Mouse (Mus musculus) adrenal gland, adult 18-20 months (tissue): ENCODE results near the gene G6pc. TPM values are rescaled to one million over a fixed set of nuclear protein-coding genes. Genes with fewer than 3 reads are reported as not detected.
A peak's percentile ranks its signal among the peaks of the same experiment; 100 is the strongest.
"Not testable (repeated sequence)": the region's sequence is repeated elsewhere in the genome, so short reads cannot be mapped to it uniquely, and the experiment has no call there.

ENCODE experiments used
- DNase-seq, 2 experiments: peaks; one replicate each; pipeline ENCODE4 v3.0.0; 2021 to 2022; ENCODE audit warnings: low spot score in 2 of 2
- long read RNA-seq, 2 experiments: library from polyadenylated mRNA; stranded (forward); transcript quantifications; one replicate each; pipeline ENCODE4 v2.0.0; 2021
- total RNA-seq, 2 experiments: library from RNA; stranded (reverse); gene quantifications; 1 replicate in 1 of 2; 2 replicates in 1 of 2; pipeline ENCODE4 v1.2.3; 2021

Gene G6pc
- 10 to 100 TPM; 13.0 to 27.5 TPM for total RNA-seq
- long read RNA-seq, experiment 1, transcript G6pc-201 (5 exons, 2,414 nt) = major isoform, 20 of 20 reads
- long read RNA-seq, experiment 1, partial matches to known transcripts = 0 of 20 reads
- long read RNA-seq, experiment 1, other reads (novel, unspliced or antisense) = 0 of 20 reads
- long read RNA-seq, experiment 2, transcript G6pc-201 (5 exons, 2,414 nt) = major isoform, 6 of 7 reads
- long read RNA-seq, experiment 2, partial matches to known transcripts = 0 of 7 reads
- long read RNA-seq, experiment 2, other reads (novel, unspliced or antisense) = 1 of 7 reads

- DNase-seq = no peak
Observed at GRCm38 (mm10) chr11:101367326-101367935, at the start of gene G6pc. Gene G6pc (plus strand): TSS chr11:101367561.

GRCm38 (mm10) chr11:101323609-101324008, 43.8 kb upstream of the G6pc start:
- DNase-seq = peak; percentile 50 to 71

GRCm38 (mm10) chr11:101324763-101325162, 42.6 kb upstream of the G6pc start, which contains the start of gene Aoc2:
Gene Aoc2 (plus strand): TSS chr11:101325063.
- DNase-seq = no peak

GRCm38 (mm10) chr11:101325201-101325600, 42.2 kb upstream of the G6pc start:
- DNase-seq = not testable (repeated sequence)

GRCm38 (mm10) chr11:101326147-101326546, 41.2 kb upstream of the G6pc start:
- no peak for DNase-seq

GRCm38 (mm10) chr11:101327311-101327710, 40.0 kb upstream of the G6pc start:
- DNase-seq = no peak

- no peak for DNase-seq
Observed at GRCm38 (mm10) chr11:101328941-101329635, 38.3 kb upstream of the G6pc start.

- DNase-seq = no peak
Observed at GRCm38 (mm10) chr11:101330371-101330924, 36.9 kb upstream of the G6pc start, which contains the start of gene Aoc3. Gene Aoc3 (plus strand): TSS chr11:101330605.

GRCm38 (mm10) chr11:101330961-101331360, 36.4 kb upstream of the G6pc start:
- DNase-seq = not testable (repeated sequence)

- no peak for DNase-seq
Observed at GRCm38 (mm10) chr11:101332537-101332936, 34.8 kb upstream of the G6pc start.

GRCm38 (mm10) chr11:101334023-101334422, 33.3 kb upstream of the G6pc start:
- no peak for DNase-seq

- DNase-seq = no peak
Observed at GRCm38 (mm10) chr11:101334516-101334915, 32.8 kb upstream of the G6pc start.

GRCm38 (mm10) chr11:101335685-101336084, 31.7 kb upstream of the G6pc start:
- no peak for DNase-seq

- no peak for DNase-seq
Observed at GRCm38 (mm10) chr11:101338123-101338760, 29.1 kb upstream of the G6pc start.

- no peak for DNase-seq
Observed at GRCm38 (mm10) chr11:101347083-101347775, 20.1 kb upstream of the G6pc start.

- DNase-seq = no peak
Observed at GRCm38 (mm10) chr11:101348774-101349173, 18.6 kb upstream of the G6pc start.

- DNase-seq = no peak
Observed at GRCm38 (mm10) chr11:101349216-101349615, 18.1 kb upstream of the G6pc start.

GRCm38 (mm10) chr11:101351100-101351720, 16.2 kb upstream of the G6pc start:
- no peak for DNase-seq

GRCm38 (mm10) chr11:101351721-101352111, 15.6 kb upstream of the G6pc start:
- DNase-seq = no peak

- DNase-seq = no peak
Observed at GRCm38 (mm10) chr11:101353436-101353835, 13.9 kb upstream of the G6pc start.
